Mouse (Mus musculus): Measurements from ENCODE around the gene Cped1.

Cped1 gene

DNA sequence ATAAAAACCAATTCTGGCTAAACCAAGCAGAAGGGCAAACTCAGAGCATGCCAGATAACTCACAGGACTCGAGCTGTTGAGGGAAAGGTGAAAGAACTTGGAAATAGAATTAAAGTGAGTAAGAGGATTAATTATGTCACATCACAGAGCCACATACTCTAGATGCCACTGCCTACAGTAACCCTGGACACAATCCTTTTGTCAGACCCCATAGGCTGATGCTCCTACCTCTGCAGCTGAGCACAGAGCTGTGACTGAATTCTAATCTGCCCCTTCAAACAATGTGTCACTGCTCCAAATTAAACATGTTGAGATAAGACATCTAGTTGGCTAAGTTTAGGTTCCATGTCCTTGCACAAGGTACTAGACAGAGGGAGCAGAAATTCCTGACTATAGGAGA, 176.2 kb downstream of the Cped1 start:
- no peak for DNase-seq (ENCODE audit: low read depth, low spot score)

DNA sequence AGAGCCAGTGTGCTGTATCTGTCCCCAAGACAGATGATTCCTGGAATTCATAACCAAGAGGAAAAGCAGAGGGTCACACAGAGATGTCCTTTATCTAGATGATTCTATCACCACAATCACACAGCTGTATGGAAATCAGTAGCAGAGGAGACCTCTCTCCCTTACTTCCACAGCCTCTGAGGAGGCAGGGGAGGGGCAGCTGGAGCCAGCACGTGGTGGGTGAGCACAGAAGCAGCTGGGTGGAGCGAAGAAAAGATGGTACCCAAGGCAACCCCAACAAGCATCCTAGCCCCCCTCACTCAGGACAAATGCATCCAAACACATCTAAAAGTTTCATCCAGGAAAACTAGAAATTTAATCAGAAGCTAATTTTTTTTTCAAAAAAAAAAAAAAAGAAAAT, 182.7 kb downstream of the Cped1 start:
- no peak for DNase-seq (ENCODE audit: low read depth, low spot score)

- no peak for DNase-seq (ENCODE audit: low read depth, low spot score)
Observed at GRCm38 (mm10) chr6:22178721-22179295, 193.1 kb downstream of the Cped1 start.

DNA sequence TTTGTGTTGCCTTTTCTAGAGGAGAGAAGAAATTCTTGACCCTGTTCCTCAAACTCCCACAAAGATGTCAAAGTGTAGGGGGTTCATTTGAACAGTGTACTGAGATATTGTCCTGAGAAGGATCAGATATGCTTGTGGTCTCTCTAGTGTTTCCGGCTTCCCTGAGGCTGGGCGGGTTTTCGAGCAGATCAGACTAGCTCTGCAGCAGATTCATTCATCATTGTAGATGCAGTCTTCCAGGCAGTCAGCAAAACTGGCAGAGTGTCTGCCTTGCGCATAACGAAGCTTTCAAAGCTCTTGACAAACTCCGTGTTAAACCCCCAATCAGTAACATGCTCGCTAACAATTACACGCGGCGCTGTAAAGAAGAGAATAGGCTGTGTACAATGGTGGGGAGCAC, 194.6 kb downstream of the Cped1 start:
- no peak for DNase-seq (ENCODE audit: low read depth, low spot score)

GRCm38 (mm10) chr6:22186967-22187366, 201.3 kb downstream of the Cped1 start:
- no peak for DNase-seq (ENCODE audit: low read depth, low spot score)

DNA sequence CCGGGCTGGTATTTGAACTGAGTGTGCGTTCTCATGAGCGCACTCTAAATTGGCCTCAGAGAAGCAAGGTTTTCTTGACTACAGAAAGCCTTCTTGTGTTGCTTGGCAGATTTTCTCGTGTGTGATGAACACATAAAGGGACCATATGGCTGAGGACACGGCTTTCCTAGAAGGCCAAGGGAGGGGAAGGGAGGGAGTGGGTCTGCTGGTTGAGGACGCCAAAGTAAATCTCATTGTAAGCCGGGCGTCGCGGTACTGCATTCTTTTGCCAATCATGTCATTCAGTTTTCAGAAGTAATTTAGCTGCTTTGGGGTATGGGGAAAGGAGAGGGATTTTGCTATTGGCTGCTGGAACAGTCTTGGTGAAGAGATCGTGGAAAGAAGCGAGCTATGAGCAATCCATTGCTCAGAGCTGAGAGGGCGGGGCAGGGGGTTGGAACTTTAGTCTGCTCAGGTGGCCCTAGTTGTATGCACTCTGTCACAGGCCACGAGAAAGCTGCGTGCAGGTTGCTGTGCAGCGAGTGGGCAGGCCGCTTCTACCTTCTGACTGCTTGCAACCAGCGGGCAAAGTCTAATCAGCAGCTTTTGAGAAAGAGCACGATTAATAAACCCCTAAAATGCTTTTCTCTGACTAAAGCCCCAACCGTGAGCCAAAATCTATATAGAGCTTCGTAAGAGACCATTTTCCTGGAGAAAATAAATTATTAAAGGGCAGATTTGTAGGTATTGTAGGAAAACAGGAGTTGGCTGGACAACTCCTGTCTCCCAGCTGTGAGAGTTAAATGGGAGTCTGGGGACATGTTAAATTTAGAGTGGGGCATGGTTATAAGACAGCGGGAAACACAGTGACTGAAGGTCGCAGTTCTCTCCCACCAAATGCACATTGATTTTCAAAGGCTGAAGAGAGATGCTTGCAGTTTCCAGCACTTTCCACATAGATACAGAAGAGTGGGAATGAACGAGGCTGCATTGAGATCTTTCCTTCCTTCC, 203.9 kb downstream of the Cped1 start:
- no peak for DNase-seq (ENCODE audit: low read depth, low spot score)

GRCm38 (mm10) chr6:22198603-22199002, 212.9 kb downstream of the Cped1 start:
- DNase-seq (ENCODE audit: low read depth, low spot score): no peak

GRCm38 (mm10) chr6:22199473-22199872, 213.8 kb downstream of the Cped1 start:
- no peak for DNase-seq (ENCODE audit: low read depth, low spot score)

GRCm38 (mm10) chr6:22200133-22200532, 214.4 kb downstream of the Cped1 start:
- DNase-seq (ENCODE audit: low read depth, low spot score): no peak

- DNase-seq (ENCODE audit: low read depth, low spot score): no peak
Observed at GRCm38 (mm10) chr6:22201879-22202278, 216.2 kb downstream of the Cped1 start.

DNA sequence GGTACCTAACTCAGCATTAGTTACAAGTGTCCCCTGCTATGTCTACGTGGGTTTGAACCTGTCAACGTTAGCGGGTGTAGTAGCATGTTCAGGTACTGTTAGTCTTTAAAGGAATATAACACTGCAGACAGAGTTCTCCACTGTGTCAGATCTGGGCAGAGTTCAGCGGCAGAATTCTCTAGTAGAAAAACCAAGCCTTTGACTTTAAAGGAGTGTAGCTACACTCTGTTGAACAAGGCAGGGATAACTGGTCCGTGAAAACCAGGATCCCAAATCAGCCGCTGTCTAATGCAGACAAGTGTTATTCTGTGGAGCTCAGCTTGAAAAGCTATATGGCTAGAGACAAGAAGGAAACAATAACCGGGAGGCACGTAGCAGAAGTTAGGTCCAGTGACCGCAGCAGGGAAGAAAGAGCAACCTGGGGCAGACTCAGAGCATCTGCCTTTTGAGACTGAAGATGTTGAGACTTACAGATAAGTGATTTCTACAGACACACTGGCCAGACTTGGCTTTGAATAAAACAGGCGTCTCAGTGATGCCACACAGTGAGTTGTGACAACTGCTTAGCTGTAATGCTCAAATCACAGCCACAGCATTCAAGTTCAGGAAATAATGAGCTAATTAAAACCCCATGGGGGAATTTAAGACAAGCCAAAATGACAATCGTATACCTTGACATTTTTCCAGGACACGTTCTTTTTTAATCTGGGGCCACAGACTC, 219.5 kb downstream of the Cped1 start:
- DNase-seq (ENCODE audit: low read depth, low spot score): no peak

GRCm38 (mm10) chr6:22205751-22206121, 220.0 kb downstream of the Cped1 start:
- DNase-seq (ENCODE audit: low read depth, low spot score): no peak

GRCm38 (mm10) chr6:22206179-22206578, 220.5 kb downstream of the Cped1 start:
- DNase-seq (ENCODE audit: low read depth, low spot score): no peak

GRCm38 (mm10) chr6:22206630-22207293, 221.0 kb downstream of the Cped1 start:
- no peak for DNase-seq (ENCODE audit: low read depth, low spot score)

GRCm38 (mm10) chr6:22212158-22212557, 226.4 kb downstream of the Cped1 start:
- no peak for DNase-seq (ENCODE audit: low read depth, low spot score)

DNA sequence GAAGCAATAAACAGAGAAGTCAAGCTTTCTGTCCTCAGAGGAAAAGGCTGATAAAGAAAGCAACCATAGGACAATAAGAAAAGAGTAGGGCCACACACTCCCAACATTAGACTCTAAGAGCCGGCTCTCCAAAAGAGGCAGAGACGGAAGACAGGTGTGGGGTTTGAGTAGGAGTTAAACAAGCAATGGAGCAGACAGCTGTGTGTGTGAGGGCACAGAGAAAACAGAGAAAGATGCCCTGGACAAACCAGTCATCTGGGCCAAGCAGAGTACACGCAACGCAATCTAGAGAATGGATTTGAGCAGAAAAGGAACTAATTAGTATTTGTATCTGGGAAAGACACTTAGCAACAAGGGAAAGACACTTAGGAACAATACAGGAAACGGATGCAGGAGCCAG, 227.5 kb downstream of the Cped1 start:
- DNase-seq (ENCODE audit: low read depth, low spot score): no peak

- no peak for DNase-seq (ENCODE audit: low read depth, low spot score)
Observed at GRCm38 (mm10) chr6:22213813-22214212, 228.1 kb downstream of the Cped1 start.

- no peak for DNase-seq (ENCODE audit: low read depth, low spot score)
Observed at GRCm38 (mm10) chr6:22214665-22215064, 228.9 kb downstream of the Cped1 start.

DNA sequence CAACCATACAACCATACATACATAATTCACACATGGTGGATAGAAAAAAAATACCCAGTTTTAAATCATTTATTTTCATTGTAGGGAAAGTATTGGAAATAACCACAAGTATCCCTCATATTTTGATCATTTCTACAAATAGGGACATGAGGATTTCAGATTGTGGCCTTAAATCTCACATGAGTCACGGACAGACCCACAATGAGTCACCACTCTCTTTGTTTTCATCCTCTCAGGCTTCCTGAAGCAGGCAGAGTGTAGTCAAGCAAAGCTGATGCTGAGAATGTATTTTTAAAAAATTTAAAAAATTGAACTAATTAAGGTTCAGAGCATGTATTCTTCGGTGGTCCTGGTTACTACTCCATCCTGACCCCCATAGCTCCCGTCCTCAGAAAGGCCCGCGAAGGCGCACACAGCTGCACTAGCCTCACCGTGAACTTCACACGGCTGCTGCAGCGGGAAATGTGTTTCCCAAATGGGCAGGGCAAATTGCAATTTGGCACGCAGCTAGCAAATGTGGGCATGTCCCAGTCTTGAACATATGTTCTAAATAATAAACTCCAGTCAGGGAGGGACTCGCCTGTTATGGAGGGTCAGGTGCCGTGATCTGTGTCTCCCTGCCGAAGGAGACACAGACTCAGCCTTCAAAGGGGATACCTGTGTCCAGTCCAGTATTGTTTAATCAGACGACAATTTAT, 230.7 kb downstream of the Cped1 start:
- DNase-seq (ENCODE audit: low read depth, low spot score): no peak

GRCm38 (mm10) chr6:22221134-22221533, 235.4 kb downstream of the Cped1 start:
- no peak for DNase-seq (ENCODE audit: low read depth, low spot score)

- no peak for DNase-seq (ENCODE audit: low read depth, low spot score)
Observed at GRCm38 (mm10) chr6:22222087-22222486, 236.4 kb downstream of the Cped1 start.

All from retina, postnatal 7 days (tissue).